Mouse (Mus musculus): ENCODE measurements at regions not wholly inside any gene's neighbourhood (a gene's known extent, or its start where the extent isn't known, plus 50 kb on each side); places are given as distances from the start of the nearest gene placed in this dataset.

DNA sequence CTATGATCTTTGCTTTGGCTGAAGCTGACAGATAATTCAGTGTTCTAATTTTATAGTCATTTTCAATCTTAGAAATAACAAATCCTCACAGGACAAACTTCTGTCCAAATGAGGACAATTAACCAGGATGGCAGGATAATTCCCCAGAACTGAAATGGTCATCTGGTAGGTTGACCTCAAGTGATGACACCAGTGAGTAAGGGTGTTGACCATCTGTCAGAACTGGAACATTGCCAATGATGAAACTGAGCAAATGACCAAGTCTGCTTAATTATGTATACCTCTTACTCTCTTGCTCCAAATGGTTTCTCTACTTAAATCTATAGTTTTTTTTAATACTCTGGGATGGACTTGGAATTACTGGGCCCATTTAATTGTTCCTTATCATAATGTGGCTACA lies 1336.9 kb upstream of the Tenm3 start:
- H3K27ac ChIP-seq (ENCODE audit: insufficient read depth, low read length): no peak overlapping the region
- TF ChIP-seq POLR2A (IDR thresholded peaks at IDR 0.05; ENCODE audit: low read depth, low read length) (no peak), CTCF (IDR thresholded peaks at IDR 0.05; ENCODE audit: borderline replicate concordance, insufficient read depth, low read length) (no peak)
- no peaks in the 10 kb centered on the region for H3K4me1 ChIP-seq (ENCODE audit: control insufficient read depth, insufficient read depth, low read length)
- H3K4me3 ChIP-seq (ENCODE audit: insufficient read depth, low read length): no peak overlapping the region

DNA sequence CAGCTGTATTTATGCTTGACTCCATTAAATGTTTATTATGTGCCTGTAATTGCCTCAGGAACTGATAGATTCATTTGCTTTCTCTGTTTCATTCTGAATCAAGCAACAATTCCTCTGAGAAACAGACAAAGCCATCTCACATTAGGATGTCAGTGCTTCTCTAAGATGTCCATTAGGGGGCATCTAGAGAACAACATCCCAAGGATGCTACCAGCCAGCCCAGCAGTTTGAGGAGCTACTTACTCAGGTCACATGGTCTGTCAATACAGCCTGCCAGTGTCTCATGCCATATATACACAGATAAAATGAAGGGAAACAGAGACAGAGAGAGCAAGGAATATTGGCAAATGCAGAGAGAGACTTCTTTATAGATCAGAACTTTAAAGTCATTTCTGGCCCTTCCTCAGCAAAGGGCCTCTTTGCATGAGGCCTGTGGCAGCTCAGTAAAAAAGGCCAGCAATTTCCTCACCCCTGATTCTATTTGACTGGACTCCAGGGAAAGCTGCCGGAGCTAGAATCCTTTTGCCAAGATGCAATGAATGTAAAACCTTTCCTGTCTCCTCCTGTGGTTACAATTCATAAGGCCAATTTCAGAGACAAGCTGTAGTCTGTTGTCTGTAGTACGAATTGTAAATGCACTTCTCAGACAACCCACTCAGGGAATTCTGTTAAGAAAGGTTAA lies 1321.2 kb upstream of the Tenm3 start:
- no peak for TF ChIP-seq CTCF (IDR thresholded peaks at IDR 0.05; ENCODE audit: borderline replicate concordance, insufficient read depth, low read length)
- TF ChIP-seq POLR2A (IDR thresholded peaks at IDR 0.05; ENCODE audit: low read depth, low read length): no peak
- Histone ChIP-seq H3K4me3 (ENCODE audit: insufficient read depth, low read length) (no peak overlapping the region), H3K27ac (ENCODE audit: insufficient read depth, low read length) (no peak overlapping the region), H3K4me1 (ENCODE audit: control insufficient read depth, insufficient read depth, low read length) (no peaks in the 10 kb centered on the region)

DNA sequence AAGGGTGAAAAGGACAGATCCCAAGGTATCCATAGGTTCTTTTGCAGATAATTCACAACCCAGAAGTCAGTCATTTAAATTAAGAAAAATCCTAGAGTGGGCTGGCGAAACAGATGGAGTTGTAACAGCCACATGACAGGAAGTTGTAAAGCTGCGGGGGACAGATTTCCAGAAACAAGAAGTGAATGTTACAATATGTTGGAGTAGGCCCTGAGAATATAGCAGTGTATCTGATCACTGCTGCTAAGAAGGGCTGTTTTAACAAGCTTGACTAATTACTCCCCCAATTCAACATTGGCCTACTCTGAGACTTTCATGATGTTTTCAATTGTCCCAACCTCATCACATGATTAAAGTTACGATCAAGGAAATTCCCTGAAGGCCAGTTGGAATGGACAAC lies 1317.3 kb upstream of the Tenm3 start:
- H3K27ac ChIP-seq (ENCODE audit: insufficient read depth, low read length): no peak overlapping the region
- H3K4me3 ChIP-seq (ENCODE audit: insufficient read depth, low read length): no peak overlapping the region
- H3K4me1 ChIP-seq (ENCODE audit: control insufficient read depth, insufficient read depth, low read length): no peaks in the 10 kb centered on the region
- no peak for TF ChIP-seq POLR2A (IDR thresholded peaks at IDR 0.05; ENCODE audit: low read depth, low read length)
- TF ChIP-seq CTCF (IDR thresholded peaks at IDR 0.05; ENCODE audit: borderline replicate concordance, insufficient read depth, low read length): no peak

DNA sequence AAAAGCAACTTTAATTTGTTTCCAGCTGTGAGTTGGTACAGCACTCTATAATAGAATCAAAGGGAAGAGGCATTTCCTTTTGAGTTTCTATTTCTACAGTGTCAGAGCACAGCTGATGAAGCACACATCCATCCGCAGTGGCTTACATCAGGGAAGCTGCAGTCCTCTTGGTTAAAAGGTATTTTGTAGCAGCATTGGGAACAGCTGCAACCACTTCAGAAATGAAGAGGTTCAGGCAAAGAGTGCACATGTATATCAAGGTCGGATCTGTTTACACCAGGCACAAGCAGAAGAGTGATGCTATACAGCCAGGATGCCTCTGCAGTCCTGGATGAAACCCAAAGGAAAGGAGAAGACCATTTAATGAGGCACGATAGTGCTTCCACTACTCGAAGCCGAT lies 1316.6 kb upstream of the Tenm3 start:
- no peak overlapping the region for H3K4me3 ChIP-seq (ENCODE audit: insufficient read depth, low read length)
- no peak for TF ChIP-seq POLR2A (IDR thresholded peaks at IDR 0.05; ENCODE audit: low read depth, low read length)
- no peak for TF ChIP-seq CTCF (IDR thresholded peaks at IDR 0.05; ENCODE audit: borderline replicate concordance, insufficient read depth, low read length)
- no peak overlapping the region for H3K27ac ChIP-seq (ENCODE audit: insufficient read depth, low read length)
- no peaks in the 10 kb centered on the region for H3K4me1 ChIP-seq (ENCODE audit: control insufficient read depth, insufficient read depth, low read length)

DNA sequence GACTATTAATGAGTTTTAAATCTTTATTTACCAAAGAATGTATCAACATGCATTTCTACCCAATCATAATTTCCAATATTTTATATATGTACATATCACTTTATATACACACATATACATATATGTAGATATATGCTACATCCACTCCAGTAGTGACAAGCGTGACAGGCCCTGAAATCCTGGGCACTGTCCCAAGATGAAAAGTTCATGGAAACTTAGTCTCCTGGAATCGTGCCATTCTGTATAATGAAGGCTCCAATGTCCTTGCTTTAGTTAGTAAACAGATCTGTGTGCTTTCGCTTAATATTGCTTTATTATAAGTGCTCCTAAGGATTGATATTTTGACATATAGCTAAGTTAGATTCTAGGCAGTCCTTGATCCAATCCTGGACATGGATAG lies 1296.1 kb upstream of the Tenm3 start:
- TF ChIP-seq CTCF (IDR thresholded peaks at IDR 0.05; ENCODE audit: borderline replicate concordance, insufficient read depth, low read length) (no peak), POLR2A (IDR thresholded peaks at IDR 0.05; ENCODE audit: low read depth, low read length) (no peak)
- H3K27ac ChIP-seq (ENCODE audit: insufficient read depth, low read length): no peak overlapping the region
- H3K4me1 ChIP-seq (ENCODE audit: control insufficient read depth, insufficient read depth, low read length): no peaks in the 10 kb centered on the region; the same call in 1 of the 2 replicates
- no peak overlapping the region for H3K4me3 ChIP-seq (ENCODE audit: insufficient read depth, low read length)

DNA sequence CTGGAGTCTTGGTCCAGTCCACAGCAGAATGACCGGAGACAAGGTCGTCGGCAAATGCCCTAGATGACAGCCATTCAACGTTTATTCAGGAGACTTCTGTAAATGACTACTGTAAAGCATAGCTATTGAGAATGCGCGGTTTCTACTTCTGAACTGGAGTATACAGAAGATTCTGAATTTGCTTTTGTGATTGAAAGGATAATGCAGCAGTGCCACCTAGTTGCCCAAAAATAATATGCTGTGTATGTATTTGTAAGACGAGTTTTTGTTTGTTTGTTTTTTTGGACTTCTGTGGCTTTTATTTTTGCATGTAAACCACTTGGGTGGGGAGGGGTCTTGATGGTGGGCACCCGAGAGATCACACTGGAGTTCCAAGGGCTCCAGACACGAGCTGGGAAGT lies 1276.3 kb upstream of the Tenm3 start:
- no peak overlapping the region for H3K4me3 ChIP-seq (ENCODE audit: insufficient read depth, low read length)
- H3K4me1 ChIP-seq (ENCODE audit: control insufficient read depth, insufficient read depth, low read length): no peaks in the 10 kb centered on the region
- TF ChIP-seq POLR2A (IDR thresholded peaks at IDR 0.05; ENCODE audit: low read depth, low read length) (no peak), CTCF (IDR thresholded peaks at IDR 0.05; ENCODE audit: borderline replicate concordance, insufficient read depth, low read length) (no peak)
- no peak overlapping the region for H3K27ac ChIP-seq (ENCODE audit: insufficient read depth, low read length)

DNA sequence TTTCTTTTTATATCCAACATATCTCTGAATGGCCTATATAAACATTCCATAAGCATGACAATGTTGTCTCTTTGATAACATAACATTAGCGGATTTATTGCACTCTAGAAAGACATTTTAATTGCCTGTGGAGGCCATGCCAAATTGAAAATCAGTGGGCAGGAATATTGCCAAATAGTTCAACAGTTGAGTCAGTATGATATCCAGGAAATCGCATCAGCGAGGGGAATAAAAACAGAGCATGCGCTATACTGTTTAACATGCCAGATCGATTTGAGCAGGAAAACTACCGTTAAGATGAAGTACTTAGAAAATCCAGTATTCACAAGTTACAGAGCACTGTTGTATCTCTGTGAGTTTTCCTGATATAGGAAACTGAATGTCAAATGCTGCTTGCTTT lies 1238.6 kb upstream of the Tenm3 start:
- Histone ChIP-seq H3K27ac (ENCODE audit: insufficient read depth, low read length) (peak overlapping the region; percentile 85), H3K4me1 (ENCODE audit: control insufficient read depth, insufficient read depth, low read length) (no peaks in the 10 kb centered on the region), H3K4me3 (ENCODE audit: insufficient read depth, low read length) (no peak overlapping the region)
- TF ChIP-seq POLR2A (IDR thresholded peaks at IDR 0.05; ENCODE audit: low read depth, low read length): no peak
- TF ChIP-seq CTCF (IDR thresholded peaks at IDR 0.05; ENCODE audit: borderline replicate concordance, insufficient read depth, low read length): no peak

DNA sequence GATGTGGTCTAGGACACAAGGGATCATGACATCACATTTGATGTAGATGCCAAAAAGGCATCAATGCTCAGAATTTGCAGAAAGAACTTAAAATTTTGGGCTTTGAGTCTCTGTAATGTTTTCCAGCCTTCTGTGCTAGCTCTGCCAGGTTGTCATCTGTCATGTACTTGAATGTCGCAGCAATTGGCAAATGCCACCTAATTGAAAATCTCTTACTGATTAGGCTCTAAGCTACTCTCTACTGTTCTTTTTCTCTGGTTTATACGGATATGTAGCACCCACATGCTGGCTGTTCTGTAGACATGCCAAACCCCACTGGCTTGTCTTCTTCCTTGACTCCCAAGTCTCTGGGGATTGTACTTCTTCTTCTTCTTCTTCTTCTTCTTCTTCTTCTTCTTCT lies 1193.3 kb upstream of the Tenm3 start:
- Histone ChIP-seq H3K27ac (ENCODE audit: insufficient read depth, low read length) (no peak overlapping the region), H3K4me1 (ENCODE audit: control insufficient read depth, insufficient read depth, low read length) (no peaks in the 10 kb centered on the region), H3K4me3 (ENCODE audit: insufficient read depth, low read length) (no peak overlapping the region)
- no peak for TF ChIP-seq POLR2A (IDR thresholded peaks at IDR 0.05; ENCODE audit: low read depth, low read length)

DNA sequence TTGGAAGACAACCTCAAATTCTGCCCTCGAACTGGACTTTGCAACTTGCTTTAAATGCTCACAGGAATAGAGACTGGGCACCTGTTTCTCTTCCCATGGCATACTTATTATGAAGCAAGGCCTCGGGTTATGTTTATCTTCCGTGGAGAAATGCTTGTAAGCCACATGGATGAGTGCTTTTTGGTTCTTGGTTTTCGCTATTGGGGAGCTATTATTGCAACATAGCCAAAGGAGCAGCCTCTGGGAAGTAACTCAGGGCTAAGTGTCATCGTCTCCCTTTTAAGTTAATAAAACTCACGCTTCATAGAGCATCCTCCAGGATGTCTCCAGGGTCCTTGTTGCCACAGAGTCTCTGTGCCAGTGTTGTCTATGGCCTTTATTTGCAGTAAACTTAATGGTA lies 1183.8 kb upstream of the Tenm3 start:
- no peak for TF ChIP-seq POLR2A (IDR thresholded peaks at IDR 0.05; ENCODE audit: low read depth, low read length)
- no peak for TF ChIP-seq CTCF (IDR thresholded peaks at IDR 0.05; ENCODE audit: borderline replicate concordance, insufficient read depth, low read length)
- H3K4me3 ChIP-seq (ENCODE audit: insufficient read depth, low read length): no peak overlapping the region
- no peak overlapping the region for H3K27ac ChIP-seq (ENCODE audit: insufficient read depth, low read length)
- no peaks in the 10 kb centered on the region for H3K4me1 ChIP-seq (ENCODE audit: control insufficient read depth, insufficient read depth, low read length)

DNA sequence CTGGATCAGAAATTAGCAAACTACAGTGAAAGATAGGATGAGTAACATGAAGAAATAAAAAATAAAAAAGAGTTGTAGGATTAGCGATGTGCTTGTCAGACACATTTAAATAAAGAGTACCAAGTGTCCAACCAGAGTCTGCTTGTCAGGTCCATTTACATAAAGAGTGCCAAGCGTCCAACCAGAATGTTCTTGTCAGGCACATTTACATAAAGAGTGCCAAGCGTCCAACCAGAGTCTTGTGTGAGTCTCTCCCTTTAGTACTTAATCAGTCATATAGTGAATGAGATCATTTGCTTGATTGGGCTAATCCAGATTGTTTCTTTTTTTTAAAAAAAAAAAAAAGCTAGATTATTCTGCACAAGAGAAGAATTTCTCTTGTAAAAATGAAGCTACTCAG lies 1163.8 kb upstream of the Tenm3 start:
- Histone ChIP-seq H3K27ac (ENCODE audit: insufficient read depth, low read length) (no peak overlapping the region), H3K4me3 (ENCODE audit: insufficient read depth, low read length) (no peak overlapping the region), H3K4me1 (ENCODE audit: control insufficient read depth, insufficient read depth, low read length) (no peaks in the 10 kb centered on the region)
- TF ChIP-seq CTCF (IDR thresholded peaks at IDR 0.05; ENCODE audit: borderline replicate concordance, insufficient read depth, low read length) (no peak), POLR2A (IDR thresholded peaks at IDR 0.05; ENCODE audit: low read depth, low read length) (no peak)

DNA sequence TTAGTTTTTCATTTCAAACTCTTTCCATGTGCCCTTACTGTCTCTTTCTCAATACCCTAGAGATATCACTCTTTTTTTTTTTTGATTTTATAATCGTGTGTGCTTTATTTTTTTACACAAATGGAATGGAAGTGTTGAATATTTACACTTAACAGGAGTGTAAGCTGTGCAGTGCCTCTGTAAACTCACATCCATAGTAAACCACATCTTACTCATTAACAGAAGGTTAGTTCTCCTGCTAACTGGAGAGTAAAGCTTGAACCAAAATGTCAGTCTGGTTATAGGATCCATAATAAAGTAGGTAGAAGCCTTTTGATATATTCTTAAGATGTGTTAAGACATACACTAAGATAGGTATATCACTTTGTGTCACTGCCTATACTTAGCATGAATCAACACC lies 1160.5 kb upstream of the Tenm3 start:
- Histone ChIP-seq H3K27ac (ENCODE audit: insufficient read depth, low read length) (no peak overlapping the region), H3K4me1 (ENCODE audit: control insufficient read depth, insufficient read depth, low read length) (no peaks in the 10 kb centered on the region), H3K4me3 (ENCODE audit: insufficient read depth, low read length) (no peak overlapping the region)
- no peak for TF ChIP-seq POLR2A (IDR thresholded peaks at IDR 0.05; ENCODE audit: low read depth, low read length)
- no peak for TF ChIP-seq CTCF (IDR thresholded peaks at IDR 0.05; ENCODE audit: borderline replicate concordance, insufficient read depth, low read length)

All from embryonic fibroblast, embryonic 13.5 days (primary cell).